Mouse (Mus musculus): ENCODE results near the gene Shc2.

GRCm38 (mm10) chr10:79594111-79594510 is 43.6 kb downstream of the Shc2 start:
- TF ChIP-seq POLR2A (IDR thresholded peaks at IDR 0.05; ENCODE audit: borderline replicate concordance, extremely low read depth, insufficient read depth, insufficient read length, poor library complexity, severe bottlenecking) (no peak), CTCF (IDR thresholded peaks at IDR 0.05; ENCODE audit: borderline replicate concordance, extremely low read depth, insufficient read depth, insufficient read length) (no peak)
